Mouse (Mus musculus) stomach, postnatal 0 days (tissue): Measurements from ENCODE around the gene Ccdc62.

Source experiments
- CTCF ChIP-seq: IDR thresholded peaks from 2 replicates; pipeline ENCODE4 v1.5.1; 2016; ENCODE audit warnings: antibody characterized with exemption, low read depth, mild to moderate bottlenecking, moderate library complexity
- EP300 ChIP-seq: optimal IDR thresholded peaks from 2 replicates; pipeline ENCODE3; 2016; ENCODE audit warnings: antibody characterized with exemption

- TF ChIP-seq EP300 (no peak), CTCF (no peak)
Observed at GRCm38 (mm10) chr5:124005151-124005500, 74.6 kb downstream of the Ccdc62 start.
